Mouse (Mus musculus) layer of hippocampus, adult 2 months (tissue): Measurements from ENCODE around the gene Gm45213. TPM values are rescaled to one million over a fixed set of nuclear protein-coding genes. Genes with fewer than 3 reads are reported as not detected.

ENCODE experiments used
- DNase-seq, 2 experiments: peaks; one replicate each; pipeline ENCODE4 v3.0.0; 2022; ENCODE audit warnings: low spot score in 2 of 2
- H3K27ac ChIP-seq: fragments of 200-600 bp; 2 replicates; pipeline ENCODE4 v1.8.1; 2022
- H3K4me3 ChIP-seq: fragments of 200-600 bp; 2 replicates; pipeline ENCODE4 v1.8.1; 2022; ENCODE audit warnings: mild to moderate bottlenecking
- CTCF ChIP-seq: fragments of 200-600 bp; conservative IDR thresholded peaks from 2 replicates; pipeline ENCODE4 v1.8.1; 2022; ENCODE audit warnings: antibody characterized with exemption, mild to moderate bottlenecking, moderate library complexity
- total RNA-seq, 2 experiments: library from RNA; stranded (reverse); gene quantifications; 2 replicates each; pipeline ENCODE4 v1.2.3; 2021

The Gm45213 gene
- total RNA-seq, 2 experiments from 2014 or later, result not detected

GRCm38 (mm10) chr7:66098803-66099202 lies 55.4 kb downstream of the Gm45213 start:
- TF ChIP-seq CTCF, result no peak
- no peak for DNase-seq
- no peak overlapping the region for H3K4me3 ChIP-seq
- no peak overlapping the region for H3K27ac ChIP-seq

GRCm38 (mm10) chr7:66101866-66102265 lies 58.5 kb downstream of the Gm45213 start:
- DNase-seq, result peak in 1 of 2 experiments; percentile 47
- peak; percentile 89 for TF ChIP-seq CTCF
- Histone ChIP-seq H3K27ac (no peak overlapping the region), H3K4me3 (no peak overlapping the region)

- no peak for DNase-seq
- no peak for TF ChIP-seq CTCF
- H3K27ac ChIP-seq, result no peak overlapping the region
- no peak overlapping the region for H3K4me3 ChIP-seq
These were observed 61.1 kb downstream of the Gm45213 start for GRCm38 (mm10) chr7:66104531-66104930.

- no peak for DNase-seq
- Histone ChIP-seq H3K27ac (no peak overlapping the region), H3K4me3 (no peak overlapping the region)
- TF ChIP-seq CTCF, result no peak
These were observed 62.4 kb downstream of the Gm45213 start for GRCm38 (mm10) chr7:66105771-66106170.

- no peak overlapping the region for H3K4me3 ChIP-seq
- TF ChIP-seq CTCF, result no peak
- no peak for DNase-seq
- no peak overlapping the region for H3K27ac ChIP-seq
These were observed 63.2 kb downstream of the Gm45213 start for GRCm38 (mm10) chr7:66106581-66107056.

- H3K4me3 ChIP-seq, result no peak overlapping the region
- TF ChIP-seq CTCF, result no peak
- no peak for DNase-seq
- no peak overlapping the region for H3K27ac ChIP-seq
These were observed 63.8 kb downstream of the Gm45213 start for GRCm38 (mm10) chr7:66107206-66107605.

- Histone ChIP-seq H3K27ac (no peak overlapping the region), H3K4me3 (no peak overlapping the region)
- peak; percentile 67 for TF ChIP-seq CTCF
- no peak for DNase-seq
These were observed 64.5 kb downstream of the Gm45213 start for GRCm38 (mm10) chr7:66107930-66108329.

GRCm38 (mm10) chr7:66108961-66109854 lies 65.8 kb downstream of the Gm45213 start, which contains the start of gene Chsy1:
Gene Chsy1, plus strand, starts transcription at chr7:66109515.
- peak within 1 kb of the TSS; percentile 86 for H3K27ac ChIP-seq
- no peak for TF ChIP-seq CTCF
- peak; percentile 87 to 89 for DNase-seq
- peak within 1 kb of the TSS; percentile 76 for H3K4me3 ChIP-seq

- H3K27ac ChIP-seq, result peak overlapping the region; percentile 86
- H3K4me3 ChIP-seq, result peak overlapping the region; percentile 76
- peak in 1 of 2 experiments; percentile 29 for DNase-seq
- TF ChIP-seq CTCF, result no peak
These were observed 66.6 kb downstream of the Gm45213 start for GRCm38 (mm10) chr7:66109855-66110635.

GRCm38 (mm10) chr7:66110636-66111112 lies 67.3 kb downstream of the Gm45213 start:
- H3K27ac ChIP-seq, result peak overlapping the region; percentile 86
- no peak for TF ChIP-seq CTCF
- DNase-seq, result no peak

GRCm38 (mm10) chr7:66111211-66111610 lies 67.8 kb downstream of the Gm45213 start:
- H3K27ac ChIP-seq, result peak overlapping the region; percentile 86
- TF ChIP-seq CTCF, result no peak; the same call in 1 of the 2 replicates

More at GRCm38 (mm10) chr7:66110636-66111112, 67.3 kb downstream of the Gm45213 start:
- peak overlapping the region; percentile 76 for H3K4me3 ChIP-seq

More at GRCm38 (mm10) chr7:66111211-66111610, 67.8 kb downstream of the Gm45213 start:
- peak overlapping the region; percentile 76 for H3K4me3 ChIP-seq
- no peak for DNase-seq

Other genes with a start within 250 kb of the Gm45213 start
- 10 to 100 TPM; 16.4 to 17.1 TPM for gene Pcsk6, start 181.9 kb upstream of the Gm45213 start, total RNA-seq
- gene Snrpa1, start 15.4 kb downstream of the Gm45213 start, total RNA-seq, result 10 to 100 TPM; 33.0 to 33.8 TPM
- 10 to 100 TPM; 50.6 to 57.3 TPM for gene Selenos, start 36.0 kb downstream of the Gm45213 start, total RNA-seq
- gene Chsy1, start 65.9 kb downstream of the Gm45213 start, total RNA-seq, result 10 to 100 TPM; 14.2 to 14.6 TPM